ENCODE assay signal across 9 mouse cellular contexts in genomic region chr16:30307961-30308615, GRCm38 (mm10). TPM values are rescaled to one million over a fixed set of nuclear protein-coding genes. Genes with fewer than 3 reads are reported as not detected.
DNase-seq lines count a peak whose midpoint lies in the region; ATAC-seq and TF ChIP-seq lines count a peak whose summit lies in the region.
"Had no signal": no experiment of that assay in that cellular context is flagged by ENCODE, and none has a peak within 500 bp of the region (broad histone marks: within the 10 kb centered on the region; RNA-seq: fewer than 3 reads in every experiment).

No protein-coding gene starts in this region.

- no peak overlapping the region for H3K27ac ChIP-seq in intestine, postnatal 0 days (ENCODE audit: low read depth, low read length)
- H3K27ac ChIP-seq in midbrain, embryonic 11.5 days (ENCODE audit: low read depth, low read length): no peak overlapping the region

- peak overlapping the region; percentile 54 for H3K4me3 ChIP-seq in intestine, postnatal 0 days (ENCODE audit: low read depth, low read length)
- peak overlapping the region; percentile 55 for H3K4me3 ChIP-seq in midbrain, embryonic 11.5 days (ENCODE audit: low read depth, low read length)

- peaks cover 18% of the 10 kb centered on the region for H3K27me3 ChIP-seq in intestine, postnatal 0 days (replicated peaks; ENCODE audit: control insufficient read depth, insufficient read depth, low read length)
- peaks cover 56% of the 10 kb centered on the region for H3K27me3 ChIP-seq in midbrain, embryonic 11.5 days (ENCODE audit: control insufficient read depth, insufficient read depth, low read length)

- DNase-seq in adrenal gland, postnatal 25 days: peak; percentile 15
- DNase-seq in adrenal gland, postnatal 4 days (ENCODE audit: low spot score in 2 of 2): no peak
- peak; percentile 14 for DNase-seq in right cerebral cortex, adult 18-20 months
- DNase-seq in right cerebral cortex, postnatal 4 days: no peak
- peak; percentile 92 for DNase-seq in midbrain, embryonic 11.5 days (ENCODE audit: low spot score, missing footprints)
- no peak for DNase-seq in urinary bladder, postnatal 4 days (ENCODE audit: low spot score in 2 of 2)
- DNase-seq in c-Kit-positive CD71-positive TER-119-positive erythroid progenitor cells, embryonic 14.5 days (ENCODE audit: low spot score): no peak

- 23% methylated on average over 29 of the region's 29 CpGs for WGBS in intestine, postnatal 0 days
- WGBS in midbrain, embryonic 11.5 days: 13% methylated on average over 29 of the region's 29 CpGs

- H3K36me3 ChIP-seq in intestine, postnatal 0 days (ENCODE audit: control insufficient read depth, insufficient read depth): no peaks in the 10 kb centered on the region
- H3K36me3 ChIP-seq in midbrain, embryonic 11.5 days (ENCODE audit: control insufficient read depth, insufficient read depth, low read length): no peaks in the 10 kb centered on the region

- H3K4me1 ChIP-seq in intestine, postnatal 0 days (replicated peaks; ENCODE audit: control insufficient read depth, insufficient read depth, low read length): peaks cover 7% of the 10 kb centered on the region; the same call in 1 of the 2 replicates
- H3K4me1 ChIP-seq in midbrain, embryonic 11.5 days (ENCODE audit: control insufficient read depth, insufficient read depth, low read length): peaks cover 16% of the 10 kb centered on the region

- ATAC-seq in intestine, postnatal 0 days: no peak; the same call in 1 of the 2 replicates
- ATAC-seq in midbrain, embryonic 11.5 days (ENCODE audit: low FRiP score): peak; percentile 11; the same call in 1 of the 2 replicates

- H3K4me2 ChIP-seq in intestine, postnatal 0 days (replicated peaks; ENCODE audit: low read depth): peak overlapping the region; percentile 97
- peak overlapping the region; percentile 97 for H3K4me2 ChIP-seq in midbrain, embryonic 11.5 days

- no peaks in the 10 kb centered on the region for H3K9me3 ChIP-seq in intestine, postnatal 0 days (ENCODE audit: control insufficient read depth)
- H3K9me3 ChIP-seq in midbrain, embryonic 11.5 days (ENCODE audit: control insufficient read depth, low read length): no peaks in the 10 kb centered on the region

- TF ChIP-seq CTCF in intestine, postnatal 0 days (IDR thresholded peaks at IDR 0.05; ENCODE audit: low read depth): no peak

- no peak overlapping the region for H3K9ac ChIP-seq in intestine, postnatal 0 days (ENCODE audit: low read depth, low read length)
- H3K9ac ChIP-seq in midbrain, embryonic 11.5 days (ENCODE audit: low read length): peak overlapping the region; percentile 53

RNA-seq across cellular contexts. Expression of gene Gp5, which starts 2.5 kb away (rescaled TPM):
- total RNA-seq in adrenal gland, postnatal 25 days (2021): 0.15 and 0.71 TPM in 2 replicates
- 1 to 10 TPM in 1 of 2 experiments, under 1 TPM in 1; 0.34 to 1.3 TPM for total RNA-seq in adrenal gland, postnatal 4 days (2021)
- polyA plus RNA-seq in intestine, postnatal 0 days (2015; fragmentation: Nextera tagmentation; extraction: Ambion mirVana): 0.13 TPM in 2 replicates
- 2.1 and 2.3 TPM in 2 replicates for polyA plus RNA-seq in midbrain, embryonic 11.5 days (2014; fragmentation: Nextera tagmentation; extraction: Ambion mirVana)

RNA-seq across cellular contexts. Expression of gene Lrrc15, which starts 25.0 kb away (rescaled TPM):
- total RNA-seq in adrenal gland, postnatal 25 days (2021): not detected in 2 replicates
- under 1 TPM; 0.34 to 0.54 TPM for total RNA-seq in adrenal gland, postnatal 4 days (2021)
- 0.30 and 0.34 TPM in 2 replicates for polyA plus RNA-seq in intestine, postnatal 0 days (2015; fragmentation: Nextera tagmentation; extraction: Ambion mirVana)
- 0.63 and 0.72 TPM in 2 replicates for polyA plus RNA-seq in midbrain, embryonic 11.5 days (2014; fragmentation: Nextera tagmentation; extraction: Ambion mirVana)
- total RNA-seq: common myeloid progenitor, adult 5-6 weeks had no signal

RNA-seq across cellular contexts. Expression of gene Cpn2, which starts 40.8 kb away (rescaled TPM):
- 2.2 and 3.1 TPM in 2 replicates for total RNA-seq in adrenal gland, postnatal 25 days (2021)
- 10 to 100 TPM in 1 of 2 experiments, 1 to 10 TPM in 1; 1.3 to 10.9 TPM for total RNA-seq in adrenal gland, postnatal 4 days (2021)
- polyA plus RNA-seq in intestine, postnatal 0 days (2015; fragmentation: Nextera tagmentation; extraction: Ambion mirVana): 0.08 and 0.09 TPM in 2 replicates
- polyA plus RNA-seq in midbrain, embryonic 11.5 days (2014; fragmentation: Nextera tagmentation; extraction: Ambion mirVana): not detected in 2 replicates
- total RNA-seq: common myeloid progenitor, adult 5-6 weeks had no signal

Comparison
In these comparisons a context has a peak if more than half of its experiments do, and no peak if none do; other contexts are left out.
1. DNase-seq: peak in adrenal gland, postnatal 25 days (single experiment), right cerebral cortex, adult 18-20 months (single experiment) and midbrain, embryonic 11.5 days (single experiment); none in adrenal gland, postnatal 4 days (0 of 2), right cerebral cortex, postnatal 4 days (single experiment), urinary bladder, postnatal 4 days (0 of 2) and c-Kit-positive CD71-positive TER-119-positive erythroid progenitor cells, embryonic 14.5 days (single experiment).